Mouse (Mus musculus) lung, adult 2 months (tissue): Measurements from ENCODE around the gene Gm49368. TPM values are rescaled to one million over a fixed set of nuclear protein-coding genes. Genes with fewer than 3 reads are reported as not detected.
"Not testable (repeated sequence)": the region's sequence is repeated elsewhere in the genome, so short reads cannot be mapped to it uniquely, and the experiment has no call there.

Experiments used
- DNase-seq: peaks from one replicate; pipeline ENCODE4 v3.0.0; 2022
- H3K4me1 ChIP-seq: fragments of 200-500 bp; 2 replicates; pipeline ENCODE4 v1.6.1; 2011; ENCODE audit warnings: low read length; ENCODE audit not compliant: control insufficient read depth, insufficient read depth
- H3K4me3 ChIP-seq: fragments of 200-500 bp; replicated peaks from 2 replicates; pipeline ENCODE3; 2011; ENCODE audit warnings: low read depth, mild to moderate bottlenecking, control low read depth, low read length; ENCODE audit errors: extremely low read depth
- CTCF ChIP-seq: fragments of 200-500 bp; IDR thresholded peaks from 2 replicates; pipeline ENCODE4 v1.5.1; 2011; ENCODE audit warnings: mild to moderate bottlenecking, low read length, control low read depth; ENCODE audit not compliant: insufficient read depth
- POLR2A ChIP-seq: fragments of 200-500 bp; IDR thresholded peaks from 2 replicates; pipeline ENCODE4 v1.6.1; 2011; ENCODE audit warnings: low read depth, mild to moderate bottlenecking, control low read depth, low read length, borderline replicate concordance; ENCODE audit errors: extremely low read depth
- WGBS: fragments of 180-500 bp; shearing (Covaris S2); methylation state at CpG from one replicate; pipeline ENCODE4 v1.1.7; 2018; 5-methylcytosine and 5-hydroxymethylcytosine counted together
- polyA plus RNA-seq: library from polyadenylated mRNA; depleted of rRNA; stranded (reverse); fragments of >200 nt; gene quantifications from 2 replicates; pipeline ENCODE4 v1.2.3, GENCODE M21; 2012; rRNA removed

Gene Gm49368
- polyA plus RNA-seq = 0.07 and 0.12 TPM in 2 replicates

GRCm38 (mm10) chr7:128062456-128062855, at the start of gene Gm49368, which contains the start of gene Itgam:
Gene Gm49368 (plus strand): TSS chr7:128062683.
Gene Itgam (plus strand): TSS chr7:128062640.
- Histone ChIP-seq H3K4me3 (no peak within 1 kb of the TSS), H3K4me1 (no peaks in the 10 kb centered on the region)
- no peak for DNase-seq
- WGBS = 72% methylated on average over 7 of the region's 7 CpGs
- TF ChIP-seq CTCF (no peak), POLR2A (no peak)

DNA sequence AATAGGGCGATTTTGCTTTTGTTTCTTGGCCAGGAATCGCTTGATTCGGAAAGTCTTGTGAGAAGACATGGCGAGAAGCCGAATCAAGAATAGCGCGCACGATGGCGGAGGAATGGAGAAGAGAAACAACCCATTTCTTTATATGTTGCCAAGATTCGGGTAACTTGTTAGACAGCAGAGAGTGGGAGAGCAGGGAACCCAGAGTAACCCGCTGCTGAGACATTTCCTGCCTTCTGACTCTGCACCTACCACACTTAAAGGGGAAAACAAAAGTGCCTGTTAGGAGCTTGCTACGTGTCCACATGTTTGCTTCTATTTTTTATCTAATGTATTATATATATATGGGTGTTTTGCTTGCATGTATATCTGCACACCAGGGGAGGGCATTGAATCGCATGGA, 49.4 kb upstream of the Gm49368 start:
- TF ChIP-seq POLR2A = no peak
- TF ChIP-seq CTCF = no peak
- 84% methylated on average over 13 of the region's 13 CpGs for WGBS
- DNase-seq = no peak
- no peaks in the 10 kb centered on the region for H3K4me1 ChIP-seq
- no peak overlapping the region for H3K4me3 ChIP-seq

- H3K4me1 ChIP-seq, H3K4me3 ChIP-seq, DNase-seq: not testable (repeated sequence)
- 59% methylated on average over 5 of the region's 5 CpGs for WGBS
These were observed 46.3 kb upstream of the Gm49368 start for GRCm38 (mm10) chr7:128016134-128016533.

- TF ChIP-seq POLR2A = no peak
- TF ChIP-seq CTCF = no peak
- no peak for DNase-seq
- 65% methylated on average over 6 of the region's 6 CpGs for WGBS
- Histone ChIP-seq H3K4me3 (no peak overlapping the region), H3K4me1 (no peaks in the 10 kb centered on the region)
These were observed 45.8 kb upstream of the Gm49368 start for GRCm38 (mm10) chr7:128016650-128017049.

GRCm38 (mm10) chr7:128018275-128018674, 44.2 kb upstream of the Gm49368 start:
- DNase-seq = no peak
- WGBS = 86% methylated on average over 3 of the region's 3 CpGs
- no peak overlapping the region for H3K4me3 ChIP-seq
- no peaks in the 10 kb centered on the region for H3K4me1 ChIP-seq
- TF ChIP-seq CTCF (no peak), POLR2A (no peak)

- Histone ChIP-seq H3K4me1 (no peaks in the 10 kb centered on the region), H3K4me3 (no peak overlapping the region)
- WGBS = 29% methylated on average over 2 of the region's 2 CpGs
- DNase-seq = no peak
- no peak for TF ChIP-seq CTCF
- no peak for TF ChIP-seq POLR2A
These were observed 43.3 kb upstream of the Gm49368 start for GRCm38 (mm10) chr7:128019187-128019586.

DNA sequence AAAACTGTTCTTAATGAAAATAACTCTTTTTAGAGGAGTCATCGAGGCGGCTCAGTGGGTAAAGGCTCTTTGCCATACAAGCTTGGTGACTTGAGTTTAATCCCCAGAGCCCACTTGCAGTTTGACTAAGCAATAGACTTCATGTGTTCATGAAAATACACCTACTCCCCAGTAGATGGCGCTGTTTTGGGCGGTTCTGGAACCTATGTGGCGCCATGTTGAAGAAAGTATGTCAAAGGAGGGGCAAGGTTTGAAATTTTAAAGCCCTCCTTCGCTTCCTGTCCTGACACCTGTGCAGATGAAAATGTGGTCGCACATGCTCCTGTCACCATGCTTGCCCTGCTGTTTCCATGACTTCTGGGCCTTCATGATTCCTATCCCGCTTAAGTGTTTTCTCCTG, 39.5 kb upstream of the Gm49368 start:
- WGBS = 66% methylated on average over 8 of the region's 8 CpGs
- TF ChIP-seq CTCF = peak; percentile 7; the same call in 1 of the 2 replicates
- TF ChIP-seq POLR2A = no peak
- H3K4me3 ChIP-seq = no peak overlapping the region
- H3K4me1 ChIP-seq = no peaks in the 10 kb centered on the region
- DNase-seq = no peak

DNA sequence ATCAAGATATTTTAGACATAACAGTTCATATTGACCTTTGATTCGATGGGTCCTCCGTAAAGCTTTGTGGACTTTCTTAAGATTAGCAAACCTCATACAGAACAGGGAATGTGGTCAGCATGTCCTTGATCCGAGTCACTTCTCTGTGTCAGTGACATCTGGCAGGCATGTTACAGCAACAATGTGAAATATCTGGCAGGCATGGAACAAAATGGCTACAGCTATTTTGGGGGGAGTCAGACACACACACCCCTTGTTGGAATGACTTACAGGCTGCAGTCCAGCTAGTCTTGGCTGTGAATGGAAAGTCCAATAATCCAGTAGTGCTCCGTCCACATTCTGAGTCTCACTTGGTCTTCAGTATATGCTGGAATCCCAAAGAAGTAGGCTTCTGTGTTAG, 38.9 kb upstream of the Gm49368 start:
- TF ChIP-seq CTCF (no peak), POLR2A (no peak)

GRCm38 (mm10) chr7:128024364-128024763, 38.1 kb upstream of the Gm49368 start:
- TF ChIP-seq CTCF (no peak), POLR2A (no peak)
- DNase-seq = no peak
- Histone ChIP-seq H3K4me1 (no peaks in the 10 kb centered on the region), H3K4me3 (no peak overlapping the region)
- 79% methylated on average over 9 of the region's 9 CpGs for WGBS

More for the DNA sequence above, 38.9 kb upstream of the Gm49368 start:
- Histone ChIP-seq H3K4me1 (no peaks in the 10 kb centered on the region), H3K4me3 (no peak overlapping the region)
- 69% methylated on average over 4 of the region's 4 CpGs for WGBS
- no peak for DNase-seq

- WGBS = 69% methylated on average over 4 of the region's 4 CpGs
- no peak overlapping the region for H3K4me3 ChIP-seq
- no peaks in the 10 kb centered on the region for H3K4me1 ChIP-seq
- TF ChIP-seq CTCF = no peak
- no peak for TF ChIP-seq POLR2A
- DNase-seq = no peak
These were observed 37.6 kb upstream of the Gm49368 start for GRCm38 (mm10) chr7:128024932-128025331.
